Comparison of ENCODE assay signal across 9 mouse cellular contexts in the genomic region with DNA sequence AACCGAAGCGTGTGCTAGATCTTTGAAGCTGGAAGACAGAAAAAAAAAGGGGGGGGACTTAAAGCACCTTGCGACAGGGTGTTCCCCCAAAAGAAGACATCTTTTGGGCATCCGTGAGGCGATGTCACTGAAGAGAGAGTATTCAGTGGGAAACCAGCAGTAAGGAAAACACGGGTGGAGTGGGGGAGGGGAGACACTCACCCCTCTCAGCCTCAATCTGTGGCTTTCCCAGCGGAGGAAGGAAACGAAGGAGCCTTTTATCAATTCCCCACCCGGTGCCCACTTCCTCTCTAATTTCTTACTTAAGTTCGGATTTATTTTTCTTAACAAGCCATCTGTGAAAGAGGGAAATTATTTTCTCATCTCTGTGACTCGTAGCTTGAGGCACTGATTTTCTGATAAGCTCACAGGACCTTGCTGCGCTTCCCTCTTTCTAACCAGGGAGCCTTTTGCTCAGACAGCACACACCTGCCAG. TPM values are rescaled to one million over a fixed set of nuclear protein-coding genes. Genes with fewer than 3 reads are reported as not detected.
A peak's percentile ranks its signal among the peaks of the same experiment; 100 is the strongest.
DNase-seq lines count a peak whose midpoint lies in the region; ATAC-seq and TF ChIP-seq lines count a peak whose summit lies in the region.
"Had no signal": no experiment of that assay in that cellular context is flagged by ENCODE, and none has a peak within 500 bp of the region (broad histone marks: within the 10 kb centered on the region; RNA-seq: fewer than 3 reads in every experiment).

No protein-coding gene starts in this region.

- no peaks in the 10 kb centered on the region for H3K36me3 ChIP-seq in kidney, postnatal 0 days (ENCODE audit: insufficient read depth, low read length)
- no peaks in the 10 kb centered on the region for H3K36me3 ChIP-seq in embryonic facial prominence, embryonic 12.5 days
- H3K36me3 ChIP-seq in hindbrain, embryonic 15.5 days, result no peaks in the 10 kb centered on the region
- H3K36me3 ChIP-seq in neural tube, embryonic 13.5 days, result no peaks in the 10 kb centered on the region
- H3K36me3 ChIP-seq: liver, embryonic 15.5 days had no signal

- H3K27ac ChIP-seq in kidney, postnatal 0 days, result no peak overlapping the region
- 0 out of 2 replicates have a peak overlapping the region, but pooled peaks have one; percentile 48 for H3K27ac ChIP-seq in embryonic facial prominence, embryonic 12.5 days
- H3K27ac ChIP-seq in hindbrain, embryonic 15.5 days (replicated peaks), result peak overlapping the region; percentile 79
- H3K27ac ChIP-seq in neural tube, embryonic 13.5 days (replicated peaks), result peak overlapping the region; percentile 75
- H3K27ac ChIP-seq: liver, embryonic 15.5 days had no signal

- peaks cover 28% of the 10 kb centered on the region for H3K27me3 ChIP-seq in kidney, postnatal 0 days (ENCODE audit: insufficient read depth, low read length)
- peaks cover 38% of the 10 kb centered on the region for H3K27me3 ChIP-seq in embryonic facial prominence, embryonic 12.5 days
- peaks cover 8% of the 10 kb centered on the region for H3K27me3 ChIP-seq in hindbrain, embryonic 15.5 days
- H3K27me3 ChIP-seq in neural tube, embryonic 13.5 days, result peaks cover 42% of the 10 kb centered on the region

- H3K9me3 ChIP-seq in kidney, postnatal 0 days (replicated peaks; ENCODE audit: low read length), result no peaks in the 10 kb centered on the region
- H3K9me3 ChIP-seq in embryonic facial prominence, embryonic 12.5 days, result no peaks in the 10 kb centered on the region
- no peaks in the 10 kb centered on the region for H3K9me3 ChIP-seq in hindbrain, embryonic 15.5 days
- H3K9me3 ChIP-seq in neural tube, embryonic 13.5 days, result peaks cover 5% of the 10 kb centered on the region; the same call in 1 of the 2 replicates
- H3K9me3 ChIP-seq: liver, embryonic 15.5 days had no signal

- 18% methylated on average over 12 of the region's 12 CpGs for WGBS in kidney, postnatal 0 days
- 19% methylated on average over 12 of the region's 12 CpGs for WGBS in embryonic facial prominence, embryonic 12.5 days
- WGBS in hindbrain, embryonic 15.5 days, result 19% methylated on average over 12 of the region's 12 CpGs
- 20% methylated on average over 12 of the region's 12 CpGs for WGBS in neural tube, embryonic 13.5 days

- TF ChIP-seq CTCF in kidney, postnatal 0 days (IDR thresholded peaks at IDR 0.05; ENCODE audit: low read depth), result no peak

- H3K9ac ChIP-seq in kidney, postnatal 0 days (ENCODE audit: low read depth, low read length), result 0 out of 2 replicates have a peak overlapping the region, but pooled peaks have one; percentile 42
- no peak overlapping the region for H3K9ac ChIP-seq in embryonic facial prominence, embryonic 12.5 days
- peak overlapping the region; percentile 67 for H3K9ac ChIP-seq in hindbrain, embryonic 15.5 days
- peak overlapping the region; percentile 82 for H3K9ac ChIP-seq in neural tube, embryonic 13.5 days
- H3K9ac ChIP-seq: liver, embryonic 15.5 days had no signal

- no peak for ATAC-seq in kidney, postnatal 0 days (replicated peaks; ENCODE audit: low FRiP score, low read depth)
- ATAC-seq in embryonic facial prominence, embryonic 12.5 days (ENCODE audit: insufficient number of reproducible peaks, insufficient read depth, low FRiP score, low TSS enrichment), result no peak
- ATAC-seq in hindbrain, embryonic 15.5 days (ENCODE audit: low FRiP score, low read depth), result no peak; the same call in 1 of the 2 replicates
- no peak; the same call in 1 of the 2 replicates for ATAC-seq in neural tube, embryonic 13.5 days (ENCODE audit: low read depth)

- H3K4me3 ChIP-seq in kidney, postnatal 0 days (replicated peaks; ENCODE audit: low read depth, low read length), result peak overlapping the region; percentile 43
- H3K4me3 ChIP-seq in embryonic facial prominence, embryonic 12.5 days, result peak overlapping the region; percentile 57
- H3K4me3 ChIP-seq in hindbrain, embryonic 15.5 days, result peak overlapping the region; percentile 63
- H3K4me3 ChIP-seq in neural tube, embryonic 13.5 days, result peak overlapping the region; percentile 58
- H3K4me3 ChIP-seq: liver, embryonic 15.5 days had no signal

- DNase-seq in kidney, postnatal 0 days (ENCODE audit: low spot score), result no peak
- DNase-seq in kidney, postnatal 36 days, result no peak
- no peak for DNase-seq in adrenal gland, postnatal 25 days
- DNase-seq in spleen, adult 18-20 months, result no peak
- no peak for DNase-seq in ovary, postnatal 14 days (ENCODE audit: low spot score)

- H3K4me1 ChIP-seq in kidney, postnatal 0 days (replicated peaks; ENCODE audit: insufficient read depth, low read length), result no peaks in the 10 kb centered on the region; the same call in 1 of the 2 replicates
- H3K4me1 ChIP-seq in embryonic facial prominence, embryonic 12.5 days, result peaks cover 13% of the 10 kb centered on the region
- peaks cover 33% of the 10 kb centered on the region for H3K4me1 ChIP-seq in hindbrain, embryonic 15.5 days (replicated peaks)
- peaks cover 31% of the 10 kb centered on the region for H3K4me1 ChIP-seq in neural tube, embryonic 13.5 days (replicated peaks)
- H3K4me1 ChIP-seq: liver, embryonic 15.5 days had no signal

- peak overlapping the region; percentile 89 for H3K4me2 ChIP-seq in kidney, postnatal 0 days (ENCODE audit: low read length)
- H3K4me2 ChIP-seq in embryonic facial prominence, embryonic 12.5 days (replicated peaks), result peak overlapping the region; percentile 100
- H3K4me2 ChIP-seq in hindbrain, embryonic 15.5 days, result peak overlapping the region; percentile 98
- peak overlapping the region; percentile 99 for H3K4me2 ChIP-seq in neural tube, embryonic 13.5 days

RNA-seq across cellular contexts. Expression of a gene that starts 0.9 kb away (rescaled TPM):
- polyA plus RNA-seq in kidney, postnatal 0 days (2015; fragmentation: Nextera tagmentation; extraction: Ambion mirVana), result 1.6 and 2.0 TPM in 2 replicates
- polyA plus RNA-seq in embryonic facial prominence, embryonic 12.5 days (2016; fragmentation: Nextera tagmentation; extraction: Ambion mirVana), result 7.1 and 7.2 TPM in 2 replicates
- 2.3 and 2.8 TPM in 2 replicates for polyA plus RNA-seq in hindbrain, embryonic 15.5 days (2015; fragmentation: Nextera tagmentation; extraction: Ambion mirVana)
- 1.3 and 2.2 TPM in 2 replicates for polyA plus RNA-seq in neural tube, embryonic 13.5 days (2015; fragmentation: Nextera tagmentation; extraction: Ambion mirVana)
- 0.71 TPM in 1 of 2 replicates, not detected in the other for total RNA-seq in adrenal gland, postnatal 25 days (2021)
